Mouse (Mus musculus) MN1 (cell line): ENCODE data around the gene Tead4.

Experiments used
- DNase-seq: peaks from one replicate; pipeline ENCODE4 v3.0.0-alpha.2; 2016; ENCODE audit warnings: low spot score

Tead4 gene

DNA sequence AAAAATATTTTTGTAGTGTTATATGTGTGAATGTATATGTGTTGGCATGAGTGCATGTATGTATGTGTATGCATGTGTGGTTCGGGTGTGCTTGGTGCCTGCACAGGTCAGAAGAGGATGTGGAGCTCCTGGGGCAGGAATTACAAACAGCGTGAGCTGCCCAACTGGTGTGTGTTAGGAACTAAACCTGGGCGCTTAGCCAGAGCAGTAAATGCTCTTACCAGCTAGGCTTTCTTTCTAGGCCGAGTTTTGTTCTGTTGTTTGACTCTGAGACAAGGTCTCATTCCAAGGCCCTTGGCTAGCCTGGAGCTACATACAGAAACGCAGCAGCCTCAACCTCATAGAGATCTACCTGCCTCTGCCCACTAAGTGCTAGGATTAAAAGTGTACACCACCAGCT is 9.3 kb downstream of the Tead4 start:
- DNase-seq: no peak

DNA sequence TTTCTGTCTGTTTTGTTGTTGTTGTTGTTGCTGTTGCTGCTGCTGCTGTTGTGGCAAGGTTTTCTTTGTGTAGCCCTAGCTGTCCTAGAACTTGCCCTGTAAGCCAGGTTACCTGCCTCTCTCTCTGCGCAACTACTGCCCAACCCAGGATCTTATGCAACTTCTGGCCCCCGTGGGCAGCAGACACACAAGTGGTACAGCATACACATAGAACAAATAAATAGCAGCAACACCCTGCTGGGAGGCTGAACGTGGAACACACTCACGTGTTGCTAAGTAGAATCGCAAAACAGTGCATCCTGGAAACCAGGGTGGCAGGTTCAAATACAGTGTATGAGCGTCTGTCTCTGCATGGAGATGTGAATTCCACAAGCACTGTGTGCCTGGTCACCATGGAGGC is 11.9 kb downstream of the Tead4 start:
- no peak for DNase-seq

DNA sequence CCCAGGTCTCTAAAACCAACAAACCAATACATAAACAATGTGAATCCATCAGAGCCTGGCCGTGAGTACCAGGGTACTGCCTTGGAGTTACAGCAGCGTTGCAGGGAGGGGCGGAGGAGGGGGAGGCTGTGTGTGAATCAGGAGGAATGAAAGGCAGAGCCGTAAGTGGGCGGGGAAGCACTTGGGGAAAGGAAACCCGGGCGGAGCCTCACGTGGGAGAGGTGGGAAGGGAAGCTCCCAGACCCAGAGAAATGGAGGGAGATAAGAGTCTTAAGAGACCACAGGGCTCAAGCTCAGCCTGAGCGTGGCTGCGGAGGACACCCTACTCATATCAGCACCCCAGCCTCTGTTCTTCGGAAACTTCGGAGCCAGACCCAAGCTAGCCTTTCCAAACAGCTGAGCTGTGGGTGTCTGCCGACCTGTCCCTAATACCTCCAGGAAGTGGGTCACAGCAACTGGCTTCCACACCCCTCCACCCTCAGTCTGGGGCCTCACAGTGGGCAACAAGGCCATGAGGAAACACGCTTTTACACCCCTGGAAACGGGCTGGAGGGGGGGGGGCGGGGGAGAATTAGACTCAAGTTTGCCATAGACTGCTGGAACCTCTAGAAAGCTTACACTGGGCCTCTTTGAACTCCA is 14.7 kb downstream of the Tead4 start:
- DNase-seq: no peak

DNA sequence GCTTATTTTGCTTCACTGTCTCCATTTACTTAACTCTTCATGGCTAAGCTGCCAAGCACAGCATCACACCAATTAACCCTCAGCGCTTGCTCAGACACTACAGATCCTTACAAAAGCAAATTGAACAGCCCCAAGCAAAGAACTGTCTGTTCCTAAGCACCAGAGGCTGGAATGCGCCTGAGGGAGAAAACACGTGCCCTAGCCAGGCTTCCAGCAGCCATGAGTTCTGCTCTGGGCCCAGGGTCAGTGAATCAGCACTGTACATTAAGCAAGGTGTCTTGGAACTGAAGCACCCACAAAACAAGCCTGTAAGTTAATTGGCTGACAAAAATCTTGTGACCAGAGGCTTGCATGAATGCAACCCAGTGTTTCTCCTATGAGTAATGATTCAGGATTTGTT is 18.5 kb downstream of the Tead4 start:
- DNase-seq: no peak

DNA sequence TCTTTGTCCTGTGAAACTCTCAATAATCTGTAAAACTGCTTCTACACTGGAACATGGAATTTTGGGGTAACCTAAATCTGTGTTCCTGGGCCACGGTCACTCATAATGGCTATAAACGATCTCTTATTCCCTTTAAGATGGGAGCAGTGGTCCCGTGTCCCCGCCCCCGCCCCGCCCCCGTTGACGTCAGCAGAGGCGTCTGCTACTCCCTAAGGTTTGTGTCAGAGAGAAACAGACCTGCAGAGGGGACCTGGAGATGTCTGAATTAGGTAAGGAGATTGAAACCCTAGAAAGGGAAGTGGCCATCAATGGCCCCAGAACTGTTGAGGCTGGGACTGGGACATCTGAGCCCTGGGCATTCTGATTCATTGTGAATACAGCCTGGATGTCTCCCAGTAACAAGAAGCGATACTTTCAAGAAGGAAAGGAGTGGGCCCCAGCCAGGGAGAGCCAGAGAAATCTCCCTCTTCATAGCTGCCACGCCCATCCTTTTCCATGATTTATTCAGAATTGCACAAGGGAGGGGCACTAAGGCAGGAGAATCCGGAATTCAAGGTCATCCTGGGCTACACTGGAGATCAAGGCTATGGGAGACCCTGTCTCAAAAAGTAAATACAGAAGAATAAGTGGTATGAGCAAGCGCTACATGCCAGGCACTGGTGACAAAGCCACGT is 20.0 kb downstream of the Tead4 start:
- no peak for DNase-seq

DNA sequence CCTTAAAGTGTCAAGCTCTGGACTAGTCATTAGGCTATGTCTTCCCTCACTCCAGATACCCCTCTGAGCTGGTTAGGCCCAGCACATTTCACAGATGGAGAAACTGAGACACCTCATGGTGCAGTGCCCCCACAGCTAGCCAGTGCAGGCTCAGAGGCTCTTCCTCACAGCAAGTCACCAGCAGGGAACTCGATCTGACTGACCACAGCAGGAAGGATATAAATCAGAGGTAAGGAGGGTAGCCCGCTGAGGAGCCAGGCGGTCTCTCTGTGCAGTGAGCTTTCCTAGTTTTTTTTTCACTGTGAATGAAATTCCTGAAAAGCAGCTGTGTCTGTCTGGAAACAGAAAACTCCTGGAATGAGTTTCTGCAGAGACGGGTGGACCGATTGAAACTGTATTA is 21.0 kb downstream of the Tead4 start:
- DNase-seq: no peak

DNA sequence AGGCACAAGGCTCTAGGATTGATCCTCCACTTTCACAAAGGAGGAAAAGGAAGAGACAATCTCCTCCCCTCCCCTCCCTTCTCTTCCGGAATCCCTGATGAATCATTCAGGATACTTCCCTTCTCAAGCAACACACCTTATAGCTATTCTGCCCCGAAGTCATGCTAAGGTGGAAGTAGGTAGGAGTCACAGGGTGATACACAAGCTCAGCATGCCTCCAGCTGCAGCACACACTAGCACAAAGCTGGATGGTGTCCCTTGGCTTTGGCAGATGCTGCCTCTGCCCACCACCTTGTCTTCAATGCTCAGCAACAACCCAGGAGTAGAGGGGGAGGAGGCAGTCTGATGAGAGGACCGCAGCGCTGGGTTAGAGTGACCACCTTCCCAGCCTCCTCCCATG is 21.5 kb downstream of the Tead4 start:
- DNase-seq: no peak

DNA sequence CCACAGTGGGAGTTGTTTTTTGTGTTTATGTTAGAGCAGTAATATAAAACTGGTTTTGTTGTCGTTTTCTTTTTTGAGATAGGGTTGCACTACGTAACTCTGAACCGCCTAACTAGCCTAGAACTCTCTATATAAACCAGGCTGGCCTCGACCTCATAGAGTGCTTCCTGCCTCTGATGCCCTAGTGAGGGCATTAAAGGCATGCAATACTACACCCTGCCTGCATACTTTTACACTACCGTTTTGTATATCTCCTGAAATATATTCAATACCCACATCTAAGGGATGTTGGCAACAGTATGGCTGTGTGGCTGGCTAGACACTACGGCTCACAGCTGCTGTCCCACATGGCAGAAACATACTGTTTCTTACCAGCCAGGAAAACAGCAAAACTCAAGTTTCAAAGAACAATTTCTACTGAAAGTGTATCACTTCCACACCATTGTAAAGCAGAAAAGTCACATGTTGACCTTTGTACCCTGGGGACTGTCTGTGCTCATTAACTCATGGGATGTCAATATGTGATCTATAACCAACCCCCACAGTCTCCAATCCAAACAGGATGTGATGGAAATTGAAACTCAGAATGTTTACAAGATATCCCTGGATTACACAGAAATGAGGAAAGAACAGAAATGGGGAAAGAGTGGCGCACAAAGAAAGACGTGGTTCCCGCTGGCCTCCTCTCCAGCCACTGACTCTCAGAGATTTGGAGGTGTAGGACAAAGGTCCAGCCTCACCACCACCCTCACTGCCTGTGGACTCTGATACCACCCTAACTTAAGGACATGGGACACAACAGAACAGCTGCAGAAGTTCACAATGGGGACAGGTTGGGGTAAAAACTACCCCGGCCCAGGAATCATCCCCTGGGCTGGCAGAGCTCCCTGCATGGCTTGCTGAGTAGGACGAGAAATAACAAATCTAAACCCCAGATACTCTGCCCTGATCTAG is 23.2 kb downstream of the Tead4 start:
- DNase-seq: no peak

DNA sequence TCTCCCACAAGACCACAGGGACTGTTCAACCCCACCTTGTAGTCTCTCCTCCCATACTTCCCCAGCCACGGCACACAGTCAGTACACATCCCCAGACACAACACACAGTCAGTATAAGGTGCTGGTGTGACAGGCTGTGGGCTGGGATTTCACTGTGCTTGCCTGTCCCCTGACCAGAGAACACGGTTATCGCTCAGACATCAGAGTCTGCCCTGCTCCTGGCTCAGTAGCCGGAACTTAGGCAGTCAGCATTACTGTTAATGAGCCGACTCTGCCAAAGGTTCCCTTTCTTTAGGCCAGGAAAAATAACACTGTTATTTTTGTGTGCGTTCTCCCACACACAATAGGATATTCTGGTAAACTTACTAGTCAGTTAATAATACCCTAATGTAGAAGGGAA is 24.3 kb downstream of the Tead4 start:
- no peak for DNase-seq

DNA sequence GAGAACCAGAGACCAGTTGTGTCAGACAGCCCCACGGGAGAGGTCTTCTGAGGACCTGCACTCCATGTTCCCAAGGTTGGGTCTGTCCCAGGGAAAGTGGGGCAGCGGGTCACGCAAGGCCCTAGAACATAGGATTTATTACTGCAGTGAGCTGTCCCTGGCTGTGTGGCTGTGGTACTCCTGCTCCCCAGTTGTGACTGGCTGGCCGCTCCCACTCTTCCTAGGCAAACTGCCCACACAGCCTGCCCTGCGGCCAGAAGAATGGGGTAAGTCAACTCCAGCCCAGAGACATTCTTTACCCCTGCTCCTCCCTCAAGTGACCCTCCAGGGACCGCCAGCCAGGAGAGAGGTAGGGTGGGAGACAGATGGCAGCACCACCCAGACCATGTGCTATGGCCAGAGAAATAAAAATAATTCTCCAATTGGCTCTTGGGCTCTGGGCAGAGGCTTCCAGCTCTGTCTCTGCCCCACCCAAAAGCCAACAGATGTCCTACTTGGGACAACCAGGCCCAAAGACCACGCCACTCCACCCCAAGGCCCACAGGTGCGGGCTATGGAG is 25.0 kb downstream of the Tead4 start:
- no peak for DNase-seq

DNA sequence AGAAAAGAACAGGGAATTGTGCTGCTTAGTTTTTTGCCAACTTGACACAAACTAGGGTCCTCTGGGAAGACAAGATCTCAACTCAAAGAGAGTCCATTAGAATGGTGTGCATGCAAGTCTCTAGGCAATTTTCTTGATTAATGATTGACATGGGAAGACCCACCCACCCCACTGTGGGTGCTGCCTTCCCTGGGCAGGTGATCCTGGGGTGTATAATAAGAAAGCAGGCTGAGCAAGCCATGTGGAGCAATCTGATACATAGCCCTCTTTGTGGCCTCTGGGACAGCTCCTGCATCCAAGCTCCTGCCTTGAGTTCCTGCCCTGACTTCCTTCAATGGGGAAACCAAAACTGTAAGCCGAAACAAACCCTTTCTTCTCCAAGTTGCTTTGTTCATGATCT is 27.1 kb downstream of the Tead4 start:
- no peak for DNase-seq

DNA sequence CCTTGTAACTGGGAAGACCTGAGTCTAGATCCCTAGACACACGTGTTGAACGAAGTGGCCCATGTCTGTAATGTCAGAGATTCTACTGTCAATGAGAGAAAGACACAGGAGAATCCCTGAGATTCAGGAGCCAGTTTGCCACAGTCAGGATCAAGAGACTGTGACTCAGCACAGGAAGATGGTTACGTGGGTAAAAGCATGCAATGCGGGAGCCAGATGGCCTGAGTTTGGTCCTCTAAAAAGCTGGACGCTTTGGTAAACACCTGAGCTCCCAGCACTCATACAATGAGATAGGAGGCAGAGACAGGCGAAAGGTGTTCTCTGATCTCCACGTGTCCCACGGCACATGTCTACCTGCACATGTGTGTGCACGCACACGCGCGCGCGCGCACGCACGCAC is 27.9 kb downstream of the Tead4 start:
- no peak for DNase-seq

DNA sequence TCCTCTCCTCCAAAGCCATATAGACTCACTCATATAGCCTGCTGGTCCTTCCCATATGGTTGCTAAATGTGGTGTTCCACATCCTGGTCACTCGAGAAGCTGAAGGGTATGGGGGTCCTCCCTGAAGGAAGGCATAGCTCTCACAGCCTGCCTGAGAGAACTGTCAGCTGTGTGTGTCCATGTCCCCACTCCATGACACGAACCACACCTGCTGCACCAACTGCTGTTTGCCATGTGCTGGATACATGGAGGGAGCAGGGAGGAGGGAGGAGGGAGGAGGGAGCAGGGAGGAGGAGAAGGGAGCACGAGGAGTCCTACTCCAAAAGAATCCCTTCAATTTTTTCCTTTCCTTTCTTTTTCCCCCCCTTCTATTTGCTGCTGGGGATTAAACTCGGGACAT is 30.8 kb downstream of the Tead4 start:
- no peak for DNase-seq

DNA sequence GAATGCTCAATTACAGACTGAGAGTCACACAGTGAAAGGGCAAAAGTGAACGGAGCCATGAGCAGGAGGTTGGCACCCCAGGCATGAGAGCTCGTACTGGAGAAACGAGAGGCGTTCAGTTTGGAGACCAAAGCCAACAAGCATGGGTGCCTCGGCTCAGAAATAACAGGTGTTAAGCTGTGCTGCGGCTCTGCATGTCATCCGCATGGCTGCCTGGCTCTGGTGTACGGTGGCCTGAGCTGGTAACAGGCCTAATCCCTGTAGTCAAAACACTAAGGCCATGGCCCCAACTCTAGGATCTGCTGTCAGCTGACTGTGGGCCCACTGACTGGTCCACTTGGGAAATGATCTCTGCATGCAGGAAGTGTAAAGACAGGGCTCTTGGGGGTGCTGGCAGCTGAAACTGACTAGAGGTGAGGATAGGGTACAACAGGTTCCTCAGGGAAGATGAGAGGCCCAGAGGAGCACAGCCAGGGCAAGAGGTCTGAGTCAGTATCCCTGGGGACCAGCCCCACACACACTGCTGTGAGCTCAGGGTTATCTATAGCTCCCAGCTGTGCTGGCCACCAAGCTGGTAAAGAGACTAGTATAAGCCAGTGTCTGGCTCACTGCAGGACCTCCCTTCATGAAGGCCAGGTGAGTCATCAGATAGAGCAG is 35.6 kb downstream of the Tead4 start:
- no peak for DNase-seq

DNA sequence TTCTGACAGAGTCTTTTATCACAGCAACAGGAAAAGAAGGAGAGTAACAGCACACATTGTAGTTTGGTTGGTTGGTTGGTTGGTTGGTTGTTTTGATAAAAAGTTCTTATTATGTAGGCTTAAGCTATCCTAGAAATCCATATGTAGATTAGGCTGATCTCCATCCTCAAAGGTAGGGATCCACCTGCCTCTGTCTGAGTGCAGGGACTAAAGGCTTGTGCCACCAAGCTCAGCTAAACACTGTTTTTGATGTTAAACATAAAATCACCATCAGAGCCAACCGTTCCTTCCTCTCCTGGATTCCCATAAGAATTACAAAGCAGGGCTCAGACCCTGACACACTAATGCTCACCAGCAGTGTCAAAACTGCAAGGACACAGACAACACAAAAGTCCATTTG is 39.1 kb downstream of the Tead4 start:
- DNase-seq: no peak

DNA sequence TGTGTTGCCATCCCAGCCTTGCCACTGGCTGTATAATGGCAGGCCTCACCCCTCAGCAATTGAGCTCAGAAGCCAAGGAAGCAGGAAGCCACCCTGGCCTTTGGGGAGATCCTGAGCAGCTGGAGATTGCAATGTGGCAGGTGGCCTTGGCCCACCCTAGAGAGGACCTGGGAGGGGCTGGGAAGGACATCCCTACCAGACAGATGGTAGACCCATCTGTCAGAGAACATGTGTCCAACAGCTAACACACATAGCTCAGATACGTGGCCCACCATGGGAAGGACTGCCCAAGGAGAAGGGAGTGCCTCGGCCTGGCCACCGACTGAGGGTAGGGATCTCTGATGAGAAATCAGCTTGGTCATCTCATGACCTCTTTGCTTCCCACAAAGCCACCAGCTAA is 41.4 kb downstream of the Tead4 start:
- no peak for DNase-seq

DNA sequence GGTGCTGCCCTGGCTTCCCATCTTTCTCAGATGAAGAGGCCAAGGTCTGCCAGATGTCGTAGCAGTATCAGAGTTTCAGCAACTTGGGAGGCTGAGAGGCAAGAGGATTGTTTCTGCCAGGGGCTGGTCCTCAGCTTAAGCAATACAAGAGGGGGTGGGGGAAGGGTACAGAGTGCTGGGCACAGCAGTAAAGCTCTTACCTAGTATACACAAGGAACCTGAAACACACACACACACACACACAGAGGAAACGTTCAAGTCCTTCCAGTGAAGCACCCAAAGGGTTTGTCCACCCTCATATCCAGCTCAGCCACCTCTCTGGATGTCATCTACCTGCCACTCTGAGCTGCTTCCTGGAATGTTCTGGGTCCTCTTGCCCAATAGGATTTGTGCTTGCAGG is 44.7 kb downstream of the Tead4 start:
- DNase-seq: no peak

DNA sequence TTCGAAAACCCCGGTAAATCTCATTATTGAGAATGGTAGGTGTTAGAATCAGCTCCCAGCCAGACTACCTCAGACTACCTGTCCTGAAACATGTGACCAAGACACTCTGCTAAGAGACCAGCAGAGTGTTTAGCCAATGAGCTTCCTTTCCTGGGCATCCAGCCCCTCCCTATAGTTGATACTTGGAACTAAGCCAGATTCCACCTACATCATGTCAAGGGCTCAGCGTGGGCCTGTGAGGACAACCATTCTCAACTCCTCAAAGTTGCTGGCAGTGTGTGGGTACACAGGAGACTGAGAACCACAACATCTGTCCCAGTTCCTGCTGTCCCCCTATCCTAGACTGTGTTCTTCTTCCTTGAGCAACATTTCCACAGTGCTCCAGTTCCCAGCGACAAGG is 45.3 kb downstream of the Tead4 start:
- DNase-seq: no peak

DNA sequence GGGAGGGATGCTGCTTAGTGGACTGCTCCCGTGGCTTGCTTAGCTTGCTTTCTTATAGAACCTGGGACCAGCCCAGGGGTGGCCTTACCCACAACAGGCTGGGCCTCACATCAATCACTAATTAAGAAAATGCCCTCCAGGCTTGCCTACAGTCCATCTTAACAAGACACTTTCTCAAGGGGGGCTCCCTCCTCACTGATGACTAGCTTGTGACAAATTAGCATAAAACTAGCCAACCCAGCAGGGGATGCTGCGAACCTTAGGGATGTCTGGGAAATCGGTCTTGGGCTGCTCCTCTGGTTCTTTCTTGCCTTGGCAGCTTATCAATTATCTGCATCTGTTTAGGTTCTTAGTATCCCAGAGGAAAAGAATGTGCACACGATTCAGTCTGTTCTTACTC is 46.1 kb downstream of the Tead4 start:
- DNase-seq: no peak

DNA sequence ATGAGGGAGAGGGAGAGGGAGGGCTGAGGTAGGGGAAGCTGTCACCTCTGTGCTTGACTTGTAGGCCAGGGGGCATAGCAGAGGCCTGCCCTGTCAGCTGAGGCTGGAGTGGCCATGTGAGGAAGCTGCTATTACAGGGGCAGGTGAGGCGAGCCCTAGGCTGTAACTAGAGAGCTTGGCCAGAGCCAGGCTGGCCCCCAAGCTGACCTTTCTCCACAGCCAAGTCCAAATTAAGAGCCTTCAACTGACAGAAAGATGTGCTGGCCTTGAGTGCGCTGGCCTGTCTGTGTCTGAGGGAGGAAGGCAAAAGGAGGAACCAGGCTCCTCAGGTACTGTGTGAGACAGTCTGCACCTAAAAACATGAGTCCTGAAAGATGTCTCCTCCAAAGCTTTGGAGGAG is 47.5 kb downstream of the Tead4 start:
- no peak for DNase-seq

DNA sequence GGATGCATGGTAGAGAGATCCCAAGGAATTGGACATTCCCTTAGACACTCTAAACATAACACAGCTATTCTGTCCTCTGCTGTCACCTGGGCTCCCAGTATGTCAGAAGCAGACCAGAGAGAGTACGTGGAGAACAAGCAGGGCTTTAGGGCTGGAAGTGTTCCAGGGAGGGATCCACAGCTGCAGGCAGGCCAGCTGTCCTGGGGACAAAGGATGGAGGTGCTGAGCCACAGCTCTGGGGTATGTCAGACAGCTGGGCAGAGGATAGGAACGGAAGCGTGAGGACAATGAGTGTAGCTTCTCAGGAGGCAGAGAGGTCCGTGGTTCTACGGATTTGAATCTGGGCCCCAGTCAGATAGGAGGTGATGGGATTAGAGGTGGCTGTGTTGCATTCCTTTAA is 50.0 kb downstream of the Tead4 start:
- DNase-seq: no peak

DNA sequence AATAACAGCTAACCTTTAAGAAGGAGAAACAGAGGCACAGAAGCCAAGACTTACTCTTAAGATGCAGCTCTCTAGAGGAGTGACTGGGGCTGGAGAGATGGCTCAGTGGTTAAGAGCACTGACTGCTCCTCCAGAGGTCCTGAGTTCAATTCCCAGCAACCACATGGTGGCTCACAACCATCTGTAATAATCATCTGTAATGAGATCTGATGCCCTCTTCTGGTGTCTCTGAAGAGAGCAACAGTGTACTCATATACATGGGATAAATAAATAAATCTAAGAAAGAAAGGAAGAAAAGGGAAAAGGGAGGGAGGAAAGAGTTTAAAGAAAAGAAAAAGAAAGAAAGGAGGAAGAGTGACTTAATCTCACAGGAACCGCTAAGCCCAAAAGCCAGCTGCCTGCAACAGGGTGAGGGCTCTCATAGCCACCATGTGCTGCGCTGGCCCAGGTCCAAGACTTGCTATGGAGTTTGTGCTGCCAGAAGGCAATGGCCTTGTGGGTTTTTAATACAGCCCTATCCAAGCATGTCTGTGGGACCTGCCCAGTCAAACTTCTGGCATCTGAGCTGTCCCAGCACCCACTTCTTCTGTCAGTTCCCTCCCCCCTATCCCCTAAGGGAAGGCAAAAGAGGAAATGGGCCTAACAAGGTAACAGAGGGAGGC is 63.4 kb downstream of the Tead4 start:
- no peak for DNase-seq
